Mouse (Mus musculus) CH12.LX (cell line): ENCODE results near the gene Elfn2. TPM values are rescaled to one million over a fixed set of nuclear protein-coding genes. Genes with fewer than 3 reads are reported as not detected.

Source experiments
- DNase-seq: peaks from one replicate; pipeline ENCODE4 v3.0.0-alpha.2; 2013; ENCODE audit errors: extremely low read depth
- H3K27ac ChIP-seq: 2 replicates; pipeline ENCODE4 v1.5.1; 2012; ENCODE audit warnings: low read depth, mild to moderate bottlenecking, control low read depth, moderate library complexity; ENCODE audit not compliant: insufficient read depth
- H3K27me3 ChIP-seq: replicated peaks from 2 replicates; pipeline ENCODE3; 2012; ENCODE audit warnings: inconsistent platforms
- H3K36me3 ChIP-seq, 2 experiments: replicated peaks in 1 of 2; 2 replicates each; pipeline versions ENCODE3 to v1.6.1; 2012; ENCODE audit warnings: inconsistent platforms in 1 of 2, low read length in 1 of 2, mild to moderate bottlenecking in 1 of 2, mixed read lengths in 1 of 2, moderate library complexity in 1 of 2; ENCODE audit not compliant: control insufficient read depth in 1 of 2, insufficient read depth in 1 of 2
- H3K4me1 ChIP-seq, 2 experiments: 2 replicates each; pipeline ENCODE4 v1.6.1; 2012; ENCODE audit warnings: inconsistent platforms in 1 of 2, moderate library complexity in 1 of 2; ENCODE audit not compliant: insufficient read depth in 2 of 2, control insufficient read depth in 1 of 2
- H3K4me2 ChIP-seq: 2 replicates; pipeline ENCODE4 v1.6.1; 2012; ENCODE audit warnings: low read depth, mild to moderate bottlenecking, control low read depth; ENCODE audit not compliant: poor library complexity, insufficient read depth, severe bottlenecking
- H3K4me3 ChIP-seq, 3 experiments: fragments of 150-350 bp in 1 of 3; sonication (generic) in 1 of 3; replicated peaks in 1 of 3; 2 replicates each; pipeline versions ENCODE3 to v1.5.1; 2011 to 2012; ENCODE audit warnings: low read depth in 2 of 3, low read length in 2 of 3, mild to moderate bottlenecking in 2 of 3, moderate library complexity in 2 of 3, control low read depth in 1 of 3, improper control_type of control experiment in 1 of 3, inconsistent platforms in 1 of 3, mixed read lengths in 1 of 3; ENCODE audit not compliant: poor library complexity in 1 of 3
- H3K79me2 ChIP-seq: replicated peaks from 2 replicates; pipeline ENCODE4 v1.6.1; 2012; ENCODE audit warnings: mild to moderate bottlenecking, moderate library complexity; ENCODE audit not compliant: control insufficient read depth, poor library complexity, insufficient read depth, severe bottlenecking; ENCODE audit errors: extremely low read depth
- H3K9ac ChIP-seq: 2 replicates; pipeline ENCODE4 v1.6.1; 2012; ENCODE audit warnings: low read depth, mild to moderate bottlenecking, control low read depth, moderate library complexity; ENCODE audit not compliant: insufficient read depth
- H3K9me3 ChIP-seq: replicated peaks from 2 replicates; pipeline ENCODE3; 2012; ENCODE audit warnings: low read length, inconsistent platforms, mixed read lengths
- BHLHE40 ChIP-seq: IDR thresholded peaks from 2 replicates; pipeline ENCODE4 v1.6.1; 2011; ENCODE audit warnings: mild to moderate bottlenecking, low read depth, low read length, improper control_type of control experiment
- CTCF ChIP-seq, 2 experiments: IDR thresholded peaks in 1 of 2; conservative IDR thresholded peaks in 1 of 2; 2 replicates each; pipeline ENCODE4 v1.5.1; 2011 to 2012; ENCODE audit warnings: low read depth in 2 of 2, low read length in 2 of 2, improper control_type of control experiment in 1 of 2, inconsistent platforms in 1 of 2, mild to moderate bottlenecking in 1 of 2, moderate library complexity in 1 of 2
- E2F4 ChIP-seq: IDR thresholded peaks from 2 replicates; pipeline ENCODE4 v1.6.1; 2011; ENCODE audit warnings: low read depth, low read length, improper control_type of control experiment; ENCODE audit not compliant: insufficient replicate concordance
- EP300 ChIP-seq: IDR thresholded peaks from 2 replicates; pipeline ENCODE4 v1.6.1; 2011; ENCODE audit warnings: low read length, improper control_type of control experiment
- HCFC1 ChIP-seq: IDR thresholded peaks from 2 replicates; pipeline ENCODE4 v1.6.1; 2012; ENCODE audit warnings: low read depth, mild to moderate bottlenecking, inconsistent platforms, low read length, improper control_type of control experiment
- IRF4 ChIP-seq: IDR thresholded peaks from 2 replicates; pipeline ENCODE4 v1.6.1; 2014; ENCODE audit warnings: low read depth, mild to moderate bottlenecking, inconsistent platforms, low read length, improper control_type of control experiment
- JUND ChIP-seq: conservative IDR thresholded peaks from 2 replicates; pipeline ENCODE4 v1.6.1; 2011; ENCODE audit warnings: low read depth, low read length, improper control_type of control experiment
- MAFK ChIP-seq: IDR thresholded peaks from 2 replicates; pipeline ENCODE4 v1.6.1; 2011; ENCODE audit warnings: low read length, improper control_type of control experiment; ENCODE audit not compliant: insufficient replicate concordance
- MAX ChIP-seq: IDR thresholded peaks from 2 replicates; pipeline ENCODE4 v1.6.1; 2011; ENCODE audit warnings: low read length, improper control_type of control experiment
- MAZ ChIP-seq: IDR thresholded peaks from 2 replicates; pipeline ENCODE4 v1.6.1; 2012; ENCODE audit warnings: low read depth, mild to moderate bottlenecking, inconsistent platforms, low read length, improper control_type of control experiment, moderate library complexity
- MEF2A ChIP-seq: IDR thresholded peaks from 2 replicates; pipeline ENCODE4 v1.6.1; 2014; ENCODE audit warnings: low read depth, mild to moderate bottlenecking, inconsistent platforms, low read length, improper control_type of control experiment, borderline replicate concordance
- MYC ChIP-seq: IDR thresholded peaks from 2 replicates; pipeline ENCODE4 v1.6.1; 2011; ENCODE audit warnings: low read depth, mild to moderate bottlenecking, improper control_type of control experiment, low read length
- NRF1 ChIP-seq: IDR thresholded peaks from 2 replicates; pipeline ENCODE4 v1.6.1; 2014; ENCODE audit warnings: low read depth, mild to moderate bottlenecking, inconsistent platforms, low read length, improper control_type of control experiment, moderate library complexity
- PAX5 ChIP-seq: IDR thresholded peaks from 2 replicates; pipeline ENCODE4 v1.6.1; 2012; ENCODE audit warnings: low read length, inconsistent platforms, mixed read lengths
- POLR2A ChIP-seq: IDR thresholded peaks from 2 replicates; pipeline ENCODE4 v1.6.1; 2011; ENCODE audit warnings: low read depth, mild to moderate bottlenecking, improper control_type of control experiment, low read length
- RAD21 ChIP-seq: IDR thresholded peaks from 2 replicates; pipeline ENCODE4 v1.6.1; 2011; ENCODE audit warnings: low read depth, mild to moderate bottlenecking, low read length, improper control_type of control experiment, moderate library complexity
- SIN3A ChIP-seq: IDR thresholded peaks from 2 replicates; pipeline ENCODE4 v1.6.1; 2012; ENCODE audit warnings: low read length, improper control_type of control experiment, inconsistent platforms
- TBP ChIP-seq: conservative IDR thresholded peaks from 2 replicates; pipeline ENCODE4 v1.6.1; 2011; ENCODE audit warnings: low read depth, low read length, improper control_type of control experiment
- TCF12 ChIP-seq: IDR thresholded peaks from 2 replicates; pipeline ENCODE4 v1.6.1; 2014; ENCODE audit warnings: low read depth, mild to moderate bottlenecking, inconsistent platforms, low read length, improper control_type of control experiment
- ZC3H11A ChIP-seq: IDR thresholded peaks from 2 replicates; pipeline ENCODE4 v1.6.1; 2012; ENCODE audit warnings: low read depth, mild to moderate bottlenecking, inconsistent platforms, low read length, improper control_type of control experiment
- ZNF384 ChIP-seq: IDR thresholded peaks from 2 replicates; pipeline ENCODE4 v1.6.1; 2012; ENCODE audit warnings: low read depth, low read length, improper control_type of control experiment, inconsistent platforms
- dilution Hi-C: fragments of 300-500 bp; cut with MboI; formaldehyde crosslinking; loops from 2 replicates; pipeline ENCODE4 v1.14.3; 2020; ENCODE audit warnings: low sequenced_read_pairs; ENCODE audit not compliant: extremely low pct_unique_long_range_greater_than_20kb, extremely low pct_ligation_motif_present
- in situ Hi-C: fragments of 300-500 bp; cut with MboI; formaldehyde crosslinking; loops from 3 replicates; pipeline ENCODE4 v1.14.3; 2019; ENCODE audit warnings: low sequenced_read_pairs, low pct_ligation_motif_present, low pct_unique_long_range_greater_than_20kb, mixed read lengths
- polyA plus RNA-seq: library from polyadenylated mRNA; unstranded; fragments of >175 nt; gene quantifications from 2 replicates; pipeline ENCODE4 v1.2.1, GENCODE M21; 2012; ENCODE audit warnings: low read depth; ENCODE audit not compliant: insufficient read length
- total RNA-seq, 2 experiments: library from RNA; depleted of rRNA; stranded (reverse); fragments of 300-350 nt in 1 of 2; fragments of >200 nt in 1 of 2; gene quantifications; 2 replicates each; pipeline ENCODE4 v1.2.3; 2012 to 2014

Gene Elfn2
- total and polyA plus RNA-seq, 3 experiments = 0.06 TPM; not detected in 2

- no peak for TF ChIP-seq CTCF (conservative IDR thresholded peaks at IDR 0.05 in 1 of 2, IDR thresholded peaks at IDR 0.05 in 1 of 2; ENCODE audit: low read depth in 2 of 2, low read length in 2 of 2)
- TF ChIP-seq PAX5 = no peak
- TF ChIP-seq JUND = no peak
- no peak for TF ChIP-seq MYC
- peaks cover 85% of the 10 kb centered on the region for H3K27me3 ChIP-seq
- no peak for DNase-seq
- dilution Hi-C loops (no loop called here), in situ Hi-C loops (no loop called here)
- H3K4me3 ChIP-seq = no peak overlapping the region
- H3K79me2 ChIP-seq = no peaks in the 10 kb centered on the region
- no peak overlapping the region for H3K9ac ChIP-seq
- peaks cover 11 to 30% of the 10 kb centered on the region in 2 experiments for H3K4me1 ChIP-seq
- no peaks in the 10 kb centered on the region for H3K9me3 ChIP-seq
- H3K36me3 ChIP-seq = no peaks in the 10 kb centered on the region
- no peak overlapping the region for H3K27ac ChIP-seq
- no peak overlapping the region for H3K4me2 ChIP-seq
These were observed 31.7 kb downstream of the Elfn2 start for GRCm38 (mm10) chr15:78686910-78687309.

- H3K36me3 ChIP-seq = no peaks in the 10 kb centered on the region
- in situ Hi-C loops (no loop called here), dilution Hi-C loops (no loop called here)
- no peak for DNase-seq
- peaks cover 0 to 10% of the 10 kb centered on the region in 2 experiments; a peak in 2 of 4 replicates for H3K4me1 ChIP-seq
- H3K9ac ChIP-seq = no peak overlapping the region
- no peaks in the 10 kb centered on the region for H3K79me2 ChIP-seq
- TF ChIP-seq MAFK (no peak), E2F4 (no peak), POLR2A (no peak), MAX (no peak), PAX5 (no peak), ZNF384 (no peak), TCF12 (no peak), MAZ (no peak), ZC3H11A (no peak), SIN3A (no peak), NRF1 (no peak), HCFC1 (no peak), RAD21 (no peak), MEF2A (no peak), BHLHE40 (no peak), TBP (no peak), IRF4 (no peak), EP300 (no peak)
- H3K27ac ChIP-seq = no peak overlapping the region
- H3K9me3 ChIP-seq = no peaks in the 10 kb centered on the region
- no peak overlapping the region for H3K4me3 ChIP-seq
- peaks cover 93% of the 10 kb centered on the region for H3K27me3 ChIP-seq
- no peak overlapping the region for H3K4me2 ChIP-seq
These were observed 34.5 kb downstream of the Elfn2 start for GRCm38 (mm10) chr15:78684111-78684510.
